Mouse (Mus musculus): ENCODE data around the gene Rnf216.

DNA sequence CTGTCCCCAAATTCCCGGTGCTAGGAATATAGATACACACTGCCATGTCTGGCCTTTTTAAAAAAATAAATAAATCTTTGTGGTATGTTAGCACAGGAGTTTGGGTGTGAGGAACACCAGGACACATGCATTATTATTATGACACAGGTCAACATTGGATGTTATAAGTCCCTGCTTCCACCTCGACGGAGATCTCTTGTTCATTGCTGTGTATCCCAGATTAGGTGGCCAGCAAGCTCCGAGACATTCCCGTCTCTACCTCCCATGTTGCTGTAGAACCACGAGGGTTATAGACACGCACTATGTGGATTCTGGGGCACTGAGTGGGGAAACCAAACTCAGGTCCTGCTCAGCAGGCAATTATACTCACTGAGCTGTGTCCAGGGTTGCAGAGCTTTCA is 17.5 kb downstream of the Rnf216 start:
- no peak for TF ChIP-seq CTCF (IDR thresholded peaks at IDR 0.05; ENCODE audit: control insufficient read depth, insufficient read depth, insufficient read length)
- no peak for TF ChIP-seq MAX (IDR thresholded peaks at IDR 0.05)
- no peak for TF ChIP-seq MYOD1 (IDR thresholded peaks at IDR 0.05; ENCODE audit: control insufficient read depth, insufficient read length, low read depth)
- no peak for TF ChIP-seq MYOG (IDR thresholded peaks at IDR 0.05; ENCODE audit: control insufficient read depth, extremely low read depth, insufficient read length)
- no peak for TF ChIP-seq USF1 (IDR thresholded peaks at IDR 0.05; ENCODE audit: low read depth)

Measured in C2C12 (cell line).